Mouse (Mus musculus): ENCODE data around the gene Gm8332. TPM values are rescaled to one million over a fixed set of nuclear protein-coding genes. Genes with fewer than 3 reads are reported as not detected.

Gene Gm8332
- polyA plus RNA-seq (2012; rRNA removed) = not detected in 2 replicates

GRCm38 (mm10) chr12:88250000-88250399 is at the start of gene Gm8332:
Gm8332 (minus strand) TSS chr12:88250100.

GRCm38 (mm10) chr12:88274400-88274799 is 24.5 kb upstream of the Gm8332 start, which contains the start of gene Gm5662:
Gm5662 (minus strand) TSS chr12:88274500.

Other genes with a start within 250 kb of the Gm8332 start
- not detected in 2 replicates for gene Gm2075, start 238.3 kb downstream of the Gm8332 start, polyA plus RNA-seq (2012; rRNA removed)
- not detected in 2 replicates for gene Gm6803, start 231.3 kb downstream of the Gm8332 start, polyA plus RNA-seq (2012; rRNA removed)
- not detected in 2 replicates for gene Gm2056, start 223.1 kb downstream of the Gm8332 start, polyA plus RNA-seq (2012; rRNA removed)
- gene Gm16368, start 166.4 kb downstream of the Gm8332 start, polyA plus RNA-seq (2012; rRNA removed) = not detected in 2 replicates
- not detected in 2 replicates for gene Gm10436, start 68.0 kb downstream of the Gm8332 start, polyA plus RNA-seq (2012; rRNA removed)
- gene Gm5662, start 24.4 kb upstream of the Gm8332 start, polyA plus RNA-seq (2012; rRNA removed) = not detected in 2 replicates
- gene Gm5039, start 73.9 kb upstream of the Gm8332 start, polyA plus RNA-seq (2012; rRNA removed) = not detected in 2 replicates
- gene Adck1, start 110.5 kb upstream of the Gm8332 start, polyA plus RNA-seq (2012; rRNA removed) = 18.9 and 19.8 TPM in 2 replicates